Mouse (Mus musculus) forebrain, embryonic 16.5 days (tissue): ENCODE measurements around the gene Olfr1423. TPM values are rescaled to one million over a fixed set of nuclear protein-coding genes. Genes with fewer than 3 reads are reported as not detected.
"Not testable (repeated sequence)": the region's sequence is repeated elsewhere in the genome, so short reads cannot be mapped to it uniquely, and the experiment has no call there.

ENCODE experiments used
- ATAC-seq: fragments of 200-750 bp; cut with Nextera tagmentation; 2 replicates; pipeline ENCODE4 v1.8.0; 2017; ENCODE audit warnings: mild to moderate bottlenecking, moderate library complexity
- H3K27ac ChIP-seq: fragments of 300-500 bp; sonication (generic); 2 replicates; pipeline ENCODE4 v1.5.1; 2014; ENCODE audit warnings: low read length, control low read depth
- H3K27me3 ChIP-seq: fragments of 300-500 bp; sonication (generic); replicated peaks from 2 replicates; pipeline ENCODE4 v1.6.1; 2014; ENCODE audit warnings: low read length; ENCODE audit not compliant: control insufficient read depth, insufficient read depth
- H3K36me3 ChIP-seq: fragments of 300-500 bp; sonication (generic); 2 replicates; pipeline ENCODE4 v1.6.1; 2014; ENCODE audit not compliant: control insufficient read depth, insufficient read depth
- H3K4me1 ChIP-seq: fragments of 300-500 bp; sonication (generic); replicated peaks from 2 replicates; pipeline ENCODE4 v1.6.1; 2014; ENCODE audit warnings: low read length; ENCODE audit not compliant: control insufficient read depth, insufficient read depth
- H3K4me2 ChIP-seq: fragments of 300-500 bp; sonication (generic); 2 replicates; pipeline ENCODE4 v1.6.1; 2014; ENCODE audit warnings: mild to moderate bottlenecking, low read length, control low read depth
- H3K4me3 ChIP-seq: fragments of 300-500 bp; sonication (generic); replicated peaks from 2 replicates; pipeline ENCODE4 v1.5.1; 2014; ENCODE audit warnings: mild to moderate bottlenecking, low read length, control low read depth
- H3K9ac ChIP-seq: fragments of 300-500 bp; sonication (generic); replicated peaks from 2 replicates; pipeline ENCODE4 v1.6.1; 2014; ENCODE audit warnings: low read depth, low read length, control low read depth
- H3K9me3 ChIP-seq: fragments of 300-500 bp; sonication (generic); 2 replicates; pipeline ENCODE4 v1.6.1; 2016; ENCODE audit warnings: low read length; ENCODE audit not compliant: control insufficient read depth
- WGBS: fragments of 180-500 bp; shearing (Covaris S2); extraction: QIAGEN DNeasy Blood & Tissue Kit; methylation state at CpG from one replicate; pipeline ENCODE4 v1.1.7; 2014; 5-methylcytosine and 5-hydroxymethylcytosine counted together
- polyA plus RNA-seq: library from polyadenylated mRNA; unstranded; fragments of >200 nt; fragmentation: Nextera tagmentation; extraction: Ambion mirVana; gene quantifications from 2 replicates; pipeline ENCODE4 v1.2.1, GENCODE M21; 2015

The Olfr1423 gene
- not detected in 2 replicates for polyA plus RNA-seq

DNA sequence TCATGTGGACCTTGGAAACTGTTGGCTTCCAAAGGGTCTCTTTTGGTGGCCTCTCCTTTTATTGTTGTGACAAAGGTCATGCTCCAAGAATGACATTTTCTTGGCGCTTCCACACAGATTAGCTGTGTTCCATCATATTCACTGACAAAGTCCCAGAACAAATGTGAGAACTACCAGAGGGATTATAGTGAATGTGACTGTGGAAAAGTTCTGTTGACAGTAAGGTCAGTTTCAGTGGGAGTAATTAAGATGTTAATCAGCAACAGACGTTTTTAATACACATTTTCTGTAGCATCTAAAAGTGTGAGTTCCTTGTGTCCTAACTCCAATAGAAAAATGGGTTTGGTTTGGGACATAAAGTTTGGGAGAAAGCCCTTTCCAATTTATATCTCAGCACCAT, at the start of gene Olfr1423:
Gene Olfr1423 (minus strand): TSS at position 101 of the 400 bp plus-strand sequence.
- Histone ChIP-seq H3K4me3 (no peak within 1 kb of the TSS), H3K27me3 (no peaks in the 10 kb centered on the region), H3K9ac (no peak within 1 kb of the TSS), H3K4me1 (no peaks in the 10 kb centered on the region), H3K36me3 (no peaks in the 10 kb centered on the region), H3K27ac (no peak within 1 kb of the TSS), H3K4me2 (no peak within 1 kb of the TSS), H3K9me3 (no peaks in the 10 kb centered on the region)
- no peak for ATAC-seq
- 64% methylated on average over 2 of the region's 2 CpGs for WGBS

DNA sequence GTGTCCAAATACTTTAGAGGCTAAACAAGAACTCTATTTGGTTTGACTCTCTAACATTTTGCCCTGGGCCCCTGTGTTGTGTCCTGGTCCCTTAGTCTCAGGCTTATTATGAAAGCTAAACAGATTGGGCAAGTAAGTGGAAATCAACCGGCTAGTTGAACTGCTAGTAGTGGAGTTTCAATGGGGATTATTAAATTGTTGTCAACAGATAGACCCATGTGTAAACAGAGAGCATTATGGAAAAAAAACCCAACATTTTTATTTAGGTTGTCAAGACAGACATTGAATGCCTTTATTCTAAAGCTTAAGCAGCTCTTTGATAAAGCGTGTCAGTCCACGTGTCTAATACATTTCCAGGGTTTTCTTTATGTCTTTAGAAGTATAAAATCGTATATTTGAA, 36.5 kb upstream of the Olfr1423 start, which contains the start of gene Olfr1425:
Gene Olfr1425 (minus strand): TSS at position 101 of the 400 bp plus-strand sequence.
- not testable (repeated sequence) for H3K4me2 ChIP-seq, H3K36me3 ChIP-seq, H3K4me3 ChIP-seq, ATAC-seq, H3K9ac ChIP-seq, H3K27ac ChIP-seq, H3K27me3 ChIP-seq, H3K9me3 ChIP-seq, H3K4me1 ChIP-seq
- 81% methylated on average over 4 of the region's 4 CpGs for WGBS

DNA sequence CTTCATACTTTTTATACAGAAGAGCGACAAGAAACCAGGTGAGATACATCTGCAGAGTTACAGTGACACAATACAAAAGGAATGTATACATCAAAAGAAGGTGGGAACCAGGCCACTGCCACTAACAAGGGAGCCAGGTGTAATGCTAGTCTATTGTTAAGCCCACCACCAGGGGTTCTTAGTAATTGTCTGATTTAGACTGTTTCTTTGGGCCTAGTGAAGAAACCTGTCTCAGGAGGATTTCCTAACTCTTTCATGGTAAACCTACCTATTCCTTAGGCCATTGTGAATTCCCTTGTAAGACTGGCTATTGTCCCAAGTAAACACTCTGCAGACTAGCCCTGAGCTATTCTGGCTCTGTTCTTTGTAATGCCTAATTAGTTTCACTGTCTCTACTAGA, 28.4 kb upstream of the Olfr1423 start:
- not testable (repeated sequence) for H3K4me3 ChIP-seq, H3K36me3 ChIP-seq, H3K27me3 ChIP-seq, H3K4me2 ChIP-seq, H3K9ac ChIP-seq, H3K9me3 ChIP-seq, H3K27ac ChIP-seq, H3K4me1 ChIP-seq, ATAC-seq
- 84% methylated on average over 1 of the region's 1 CpGs for WGBS

DNA sequence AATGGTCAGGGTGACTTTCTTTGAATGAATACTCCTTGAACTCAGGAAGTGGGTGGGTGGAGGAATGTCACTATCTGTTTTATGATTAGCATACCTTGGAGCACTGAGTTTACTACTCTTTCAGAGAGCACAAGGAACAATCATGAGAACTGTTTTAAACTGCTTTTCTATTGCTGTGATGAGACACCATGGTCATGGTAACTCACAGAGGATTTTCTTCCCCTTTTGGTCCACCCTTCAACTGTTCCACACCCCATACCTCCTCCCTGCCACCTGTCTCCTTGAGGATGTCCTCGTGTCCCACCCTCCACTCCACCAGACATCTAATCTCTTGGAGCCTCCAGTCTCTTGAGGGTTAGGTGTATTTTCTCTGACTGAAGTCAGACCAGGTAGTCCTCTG, 26.7 kb upstream of the Olfr1423 start:
- H3K27me3 ChIP-seq, ATAC-seq, H3K9ac ChIP-seq, H3K4me3 ChIP-seq, H3K27ac ChIP-seq, H3K9me3 ChIP-seq, H3K36me3 ChIP-seq, H3K4me1 ChIP-seq, H3K4me2 ChIP-seq: not testable (repeated sequence)
- 52% methylated on average over 1 of the region's 1 CpGs for WGBS

DNA sequence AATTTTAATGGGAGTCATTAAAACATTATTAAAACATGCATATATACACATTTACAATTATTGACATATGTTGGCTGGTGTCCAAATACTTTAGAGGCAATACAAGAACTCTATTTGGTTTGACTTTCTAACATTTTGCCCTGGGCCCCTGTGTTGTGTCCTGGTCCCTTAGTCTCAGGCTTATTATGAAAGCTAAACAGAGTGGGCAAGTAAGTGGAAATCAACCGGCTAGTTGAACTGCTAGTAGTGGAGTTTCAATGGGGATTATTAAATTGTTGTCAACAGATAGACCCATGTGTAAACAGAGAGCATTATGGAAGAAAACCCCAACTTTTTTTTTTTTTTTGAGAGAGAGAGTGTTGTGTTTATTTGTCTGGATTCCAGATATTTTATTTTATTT, 21.5 kb upstream of the Olfr1423 start, which contains the start of gene Olfr1424:
Gene Olfr1424 (minus strand): TSS at position 101 of the 400 bp plus-strand sequence.
- H3K9me3 ChIP-seq, H3K4me2 ChIP-seq, H3K9ac ChIP-seq, H3K4me1 ChIP-seq, H3K36me3 ChIP-seq, H3K27me3 ChIP-seq, H3K27ac ChIP-seq, ATAC-seq, H3K4me3 ChIP-seq: not testable (repeated sequence)
- 92% methylated on average over 1 of the region's 1 CpGs for WGBS

DNA sequence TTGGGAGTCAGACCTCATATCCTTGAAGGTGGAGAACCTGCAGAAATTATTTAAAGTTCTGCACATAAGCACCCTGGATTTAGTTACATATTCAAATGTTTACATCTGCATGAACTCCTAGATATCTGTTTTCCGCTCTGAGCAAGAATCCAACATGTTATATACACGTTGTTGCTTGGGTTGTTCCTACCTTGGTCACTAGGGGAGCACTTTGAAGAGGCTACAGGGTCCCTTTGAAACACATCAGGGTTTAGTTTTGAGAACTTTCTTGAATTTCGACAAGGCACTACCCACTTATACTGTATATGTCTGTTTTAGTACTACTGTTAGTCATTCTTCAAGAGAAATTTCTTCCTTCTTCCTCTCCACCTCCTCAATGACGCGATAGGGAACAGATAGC, 2.0 kb upstream of the Olfr1423 start:
- Histone ChIP-seq H3K4me1 (no peaks in the 10 kb centered on the region), H3K4me2 (no peak overlapping the region), H3K27ac (no peak overlapping the region), H3K4me3 (no peak overlapping the region), H3K9ac (no peak overlapping the region), H3K9me3 (no peaks in the 10 kb centered on the region), H3K36me3 (no peaks in the 10 kb centered on the region), H3K27me3 (no peaks in the 10 kb centered on the region)
- 91% methylated on average over 5 of the region's 5 CpGs for WGBS
- no peak for ATAC-seq

DNA sequence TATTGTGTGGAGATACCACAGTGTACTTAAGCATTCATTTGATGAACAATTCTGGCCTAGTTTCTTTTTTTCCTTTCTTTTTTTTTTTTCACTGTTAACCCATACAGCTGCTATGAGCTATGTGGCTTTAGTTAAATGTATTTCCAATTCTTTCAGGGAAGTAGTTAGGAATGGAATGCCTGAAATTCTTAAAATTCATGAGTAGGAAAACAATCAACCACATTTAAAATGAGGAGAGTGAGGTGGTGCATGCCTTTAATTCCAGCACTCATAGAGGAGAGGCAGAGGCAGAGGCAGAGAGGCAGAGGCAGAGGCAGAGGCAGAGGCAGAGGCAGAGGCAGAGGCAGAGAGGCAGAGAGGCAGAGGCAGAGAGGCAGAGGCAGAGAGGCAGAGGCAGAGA, 3.4 kb downstream of the Olfr1423 start:
- Histone ChIP-seq H3K4me1 (no peaks in the 10 kb centered on the region), H3K27ac (no peak overlapping the region), H3K4me2 (no peak overlapping the region), H3K9me3 (no peaks in the 10 kb centered on the region), H3K9ac (no peak overlapping the region), H3K27me3 (no peaks in the 10 kb centered on the region), H3K36me3 (no peaks in the 10 kb centered on the region), H3K4me3 (no peak overlapping the region)
- ATAC-seq = no peak

DNA sequence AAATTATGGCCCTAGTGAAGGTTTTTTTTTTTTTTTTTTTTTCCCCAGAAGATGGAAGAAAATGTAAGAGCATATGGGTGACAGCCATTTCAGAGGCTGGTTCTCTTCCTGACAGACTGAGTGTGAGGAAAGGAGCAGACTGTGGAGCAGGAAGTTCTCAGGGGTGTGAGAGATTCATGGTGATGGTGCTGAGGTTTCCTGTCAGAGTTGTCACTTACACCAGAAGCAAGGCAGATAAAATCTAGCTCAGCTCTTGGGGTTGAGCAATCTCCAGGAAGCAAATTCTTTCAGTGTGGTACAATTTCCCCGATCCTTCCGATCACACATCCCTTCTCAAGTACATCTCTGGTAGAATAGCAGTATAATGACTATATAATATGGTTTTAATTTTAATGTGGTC, 14.5 kb downstream of the Olfr1423 start:
- Histone ChIP-seq H3K4me3 (no peak overlapping the region), H3K36me3 (no peaks in the 10 kb centered on the region), H3K9ac (no peak overlapping the region), H3K27me3 (no peaks in the 10 kb centered on the region), H3K9me3 (no peaks in the 10 kb centered on the region), H3K4me2 (no peak overlapping the region), H3K27ac (no peak overlapping the region), H3K4me1 (no peaks in the 10 kb centered on the region)
- ATAC-seq = no peak
- 85% methylated on average over 2 of the region's 2 CpGs for WGBS

DNA sequence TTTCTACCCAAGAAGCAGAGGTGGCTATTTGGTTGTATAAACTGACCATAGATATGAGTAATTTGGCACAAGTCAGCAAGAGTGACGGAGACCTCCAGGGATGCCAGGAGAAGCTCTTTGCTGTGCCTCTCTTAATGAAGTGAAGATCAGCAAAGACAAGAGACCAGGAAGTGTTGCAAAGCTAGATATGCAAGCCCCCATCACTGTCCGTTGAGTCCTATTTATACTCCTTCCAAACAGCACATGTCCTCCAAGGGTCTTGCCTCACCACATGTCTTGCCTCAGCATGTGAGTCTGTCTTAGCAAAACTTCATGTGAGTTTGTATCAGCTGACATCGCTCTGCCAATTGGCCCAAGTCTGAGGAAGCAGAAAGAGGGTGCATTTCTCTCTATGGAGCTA, 15.8 kb downstream of the Olfr1423 start:
- H3K9me3 ChIP-seq = no peaks in the 10 kb centered on the region
- H3K27ac ChIP-seq = no peak overlapping the region
- no peak for ATAC-seq
- no peaks in the 10 kb centered on the region for H3K4me1 ChIP-seq
- H3K27me3 ChIP-seq = no peaks in the 10 kb centered on the region
- H3K9ac ChIP-seq = no peak overlapping the region
- H3K4me3 ChIP-seq = no peak overlapping the region
- no peaks in the 10 kb centered on the region for H3K36me3 ChIP-seq
- no peak overlapping the region for H3K4me2 ChIP-seq
- WGBS = 90% methylated on average over 3 of the region's 3 CpGs

DNA sequence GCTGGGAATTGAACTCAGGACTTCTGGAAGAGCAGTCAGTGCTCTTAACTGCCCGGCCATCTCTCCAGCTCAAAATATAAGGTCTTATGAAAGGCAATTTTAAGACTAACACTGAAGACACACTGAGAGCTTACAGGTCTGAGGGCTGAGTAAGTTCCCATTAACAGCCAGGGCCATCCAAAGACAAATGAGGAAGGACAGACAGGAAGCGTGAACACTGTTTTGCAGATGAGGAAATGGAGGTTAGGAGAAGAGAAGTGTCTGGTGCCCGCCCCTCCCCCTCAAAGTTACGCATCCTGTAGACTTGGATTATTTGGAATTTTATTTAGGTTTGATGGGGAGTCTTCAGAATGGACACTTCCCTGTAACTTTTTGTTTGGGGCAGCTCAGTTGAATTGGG, 17.0 kb downstream of the Olfr1423 start:
- Histone ChIP-seq H3K4me1 (no peaks in the 10 kb centered on the region), H3K9ac (no peak overlapping the region), H3K27me3 (no peaks in the 10 kb centered on the region), H3K36me3 (no peaks in the 10 kb centered on the region), H3K4me3 (no peak overlapping the region), H3K27ac (no peak overlapping the region), H3K4me2 (no peak overlapping the region), H3K9me3 (no peaks in the 10 kb centered on the region)
- ATAC-seq = no peak
- 93% methylated on average over 4 of the region's 4 CpGs for WGBS
